Mouse (Mus musculus): Measurements from ENCODE around the gene Tnfrsf22. TPM values are rescaled to one million over a fixed set of nuclear protein-coding genes. Genes with fewer than 3 reads are reported as not detected.

Tnfrsf22 gene
- total RNA-seq, 4 experiments from 2014 or later: 1.7 to 2.6 (median 2.2) TPM

Other genes with a start within 250 kb of the Tnfrsf22 start
- gene Cdkn1c, start 188.6 kb downstream of the Tnfrsf22 start, total RNA-seq (2022): 1 to 10 TPM; 4.4 to 9.9 (median 7.0) TPM
- gene Slc22a18, start 175.9 kb downstream of the Tnfrsf22 start, total RNA-seq (2022): 1 to 10 TPM in 2 of 4 experiments, under 1 TPM in 1, not detected in 1; 0.66 to 1.4 (median 1.4) TPM
- gene Phlda2, start 146.5 kb downstream of the Tnfrsf22 start, total RNA-seq (2022): under 1 TPM in 1 of 4 experiments, not detected in 3; 0.66 TPM
- gene Nap1l4, start 100.6 kb downstream of the Tnfrsf22 start, total RNA-seq (2022): 100 to 1,000 TPM in 3 of 4 experiments, 10 to 100 TPM in 1; 97.7 to 112 (median 104) TPM
- 10 to 100 TPM; 48.3 to 57.0 (median 53.5) TPM for gene Cars, start 49.6 kb downstream of the Tnfrsf22 start, total RNA-seq (2022)
- under 1 TPM in 2 of 4 experiments, not detected in 2; 0.16 to 0.32 TPM for gene Tnfrsf26, start 20.9 kb downstream of the Tnfrsf22 start, total RNA-seq (2022)
- gene Tnfrsf23, start 36.2 kb upstream of the Tnfrsf22 start, total RNA-seq (2022): 1 to 10 TPM; 1.3 to 2.7 (median 2.0) TPM
- gene Osbpl5, start 107.3 kb upstream of the Tnfrsf22 start, total RNA-seq (2022): 10 to 100 TPM; 20.0 to 24.8 (median 22.7) TPM
- gene Mrgprg, start 117.3 kb upstream of the Tnfrsf22 start, total RNA-seq (2022): not detected
- 1 to 10 TPM; 5.2 to 7.3 (median 6.9) TPM for gene Mrgpre, start 134.8 kb upstream of the Tnfrsf22 start, total RNA-seq (2022)
- gene Nadsyn1, start 173.2 kb upstream of the Tnfrsf22 start, total RNA-seq (2022): 10 to 100 TPM in 1 of 4 experiments, 1 to 10 TPM in 3; 6.7 to 12.4 (median 7.3) TPM
- 10 to 100 TPM; 42.1 to 48.1 (median 44.7) TPM for gene Dhcr7, start 173.5 kb upstream of the Tnfrsf22 start, total RNA-seq (2022)
- gene Gm498, start 217.2 kb upstream of the Tnfrsf22 start, total RNA-seq (2022): not detected